Mouse (Mus musculus) spleen, adult 2 months (tissue): ENCODE results near the gene Nkain2. TPM values are rescaled to one million over a fixed set of nuclear protein-coding genes. Genes with fewer than 3 reads are reported as not detected.

Experiments used
- DNase-seq, 2 experiments: peaks; one replicate each; pipeline versions ENCODE4 v3.0.0 to v3.0.0-alpha.2; 2012 to 2021; ENCODE audit warnings: low spot score in 2 of 2, low read depth in 1 of 2
- H3K27ac ChIP-seq: fragments of 200-500 bp; 2 replicates; pipeline ENCODE4 v1.5.1; 2012; ENCODE audit warnings: low read length, inconsistent platforms; ENCODE audit not compliant: insufficient read depth
- H3K27me3 ChIP-seq: fragments of 200-500 bp; 2 replicates; pipeline ENCODE4 v1.6.1; 2012; ENCODE audit warnings: mild to moderate bottlenecking, moderate library complexity, low read length, inconsistent platforms; ENCODE audit not compliant: control insufficient read depth, insufficient read depth
- H3K36me3 ChIP-seq: fragments of 200-500 bp; 2 replicates; pipeline ENCODE4 v1.6.1; 2012; ENCODE audit warnings: mild to moderate bottlenecking, low read length, inconsistent platforms; ENCODE audit not compliant: control insufficient read depth, insufficient read depth
- H3K4me1 ChIP-seq: fragments of 200-500 bp; 2 replicates; pipeline ENCODE4 v1.6.1; 2011; ENCODE audit warnings: inconsistent platforms; ENCODE audit not compliant: control insufficient read depth, insufficient read depth, insufficient read length
- H3K4me3 ChIP-seq: fragments of 200-500 bp; 2 replicates; pipeline ENCODE4 v1.5.1; 2011; ENCODE audit warnings: mild to moderate bottlenecking, inconsistent platforms; ENCODE audit not compliant: insufficient read depth, insufficient read length; ENCODE audit errors: extremely low read depth
- CTCF ChIP-seq: fragments of 200-500 bp; IDR thresholded peaks from 2 replicates; pipeline ENCODE4 v1.5.1; 2011; ENCODE audit warnings: mild to moderate bottlenecking, inconsistent platforms; ENCODE audit not compliant: insufficient read depth, insufficient read length, insufficient replicate concordance; ENCODE audit errors: extremely low read depth
- POLR2A ChIP-seq: fragments of 200-500 bp; IDR thresholded peaks from 2 replicates; pipeline ENCODE4 v1.6.1; 2011; ENCODE audit warnings: low read depth, low read length, inconsistent platforms
- WGBS: fragments of 180-500 bp; shearing (Covaris S2); methylation state at CpG from one replicate; pipeline ENCODE4 v1.1.7; 2018; 5-methylcytosine and 5-hydroxymethylcytosine counted together
- polyA plus RNA-seq: library from polyadenylated mRNA; depleted of rRNA; stranded (reverse); fragments of >200 nt; gene quantifications from 2 replicates; pipeline ENCODE4 v1.2.3, GENCODE M21; 2012

Nkain2 gene
- polyA plus RNA-seq, 1 experiment, result 0.05 TPM

DNA sequence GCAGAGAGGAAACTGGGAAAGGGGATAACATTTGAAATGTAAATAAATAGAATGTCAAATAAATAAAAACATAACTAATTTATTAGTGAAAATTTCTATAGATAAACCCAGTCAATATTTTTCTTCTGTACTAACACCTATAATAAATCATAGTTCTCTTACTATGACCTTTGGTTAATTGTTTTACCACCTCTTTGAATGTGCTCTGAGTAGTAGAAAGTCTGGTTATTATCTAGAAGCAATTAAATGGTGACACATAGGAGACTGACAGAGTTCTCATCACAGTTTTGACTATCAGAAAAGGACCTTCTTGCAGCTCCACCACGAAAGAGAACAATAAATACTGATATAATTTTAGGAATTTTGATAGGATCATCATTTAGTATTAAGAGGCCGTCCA lies 295.3 kb downstream of the Nkain2 start:
- no peak for DNase-seq
- WGBS, result 58% methylated on average over 2 of the region's 2 CpGs
- TF ChIP-seq POLR2A (no peak), CTCF (no peak)
- Histone ChIP-seq H3K27me3 (no peaks in the 10 kb centered on the region), H3K36me3 (no peaks in the 10 kb centered on the region), H3K4me1 (no peaks in the 10 kb centered on the region), H3K4me3 (no peak overlapping the region), H3K27ac (no peak overlapping the region)

GRCm38 (mm10) chr10:32577276-32577580 lies 313.0 kb downstream of the Nkain2 start:
- no peak for TF ChIP-seq CTCF
- no peak for TF ChIP-seq POLR2A
- WGBS, result 77% methylated on average over 3 of the region's 3 CpGs
- Histone ChIP-seq H3K36me3 (no peaks in the 10 kb centered on the region), H3K27ac (no peak overlapping the region), H3K27me3 (no peaks in the 10 kb centered on the region), H3K4me1 (no peaks in the 10 kb centered on the region), H3K4me3 (no peak overlapping the region)
- DNase-seq, result no peak

DNA sequence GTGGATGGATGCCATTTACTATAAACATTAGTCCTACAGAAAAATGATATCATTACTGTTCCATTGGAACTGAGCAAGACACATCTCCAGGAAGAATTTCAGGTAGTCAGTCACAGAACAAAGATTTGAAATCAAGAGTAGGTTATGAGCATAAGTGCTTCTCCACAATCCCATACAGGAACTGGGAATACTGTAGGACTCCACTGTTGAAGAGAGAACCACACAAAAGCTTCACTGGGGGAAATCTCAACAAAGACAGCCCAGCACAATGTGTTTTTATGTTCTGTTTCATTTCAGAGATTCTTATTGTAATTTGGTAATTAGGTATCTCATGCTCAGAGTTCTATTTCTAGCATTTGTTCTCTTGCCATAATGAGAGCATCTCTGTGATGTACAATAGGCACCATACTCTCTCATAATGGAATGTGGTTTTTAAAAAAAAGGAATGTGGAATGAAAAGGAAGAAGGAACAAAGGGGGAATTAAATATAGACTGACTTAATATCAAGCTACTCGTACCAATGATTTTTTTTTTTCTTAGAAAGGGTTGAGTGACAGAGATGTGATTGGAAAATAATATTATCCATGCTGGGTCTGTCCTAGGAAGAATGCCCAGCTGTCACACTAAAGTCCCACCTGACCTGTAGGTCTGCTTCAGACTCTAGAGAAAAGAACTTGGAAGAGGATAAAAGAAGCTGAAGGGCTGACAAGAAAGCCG lies 313.5 kb downstream of the Nkain2 start:
- Histone ChIP-seq H3K27me3 (no peaks in the 10 kb centered on the region), H3K4me3 (no peak overlapping the region), H3K4me1 (no peaks in the 10 kb centered on the region), H3K27ac (no peak overlapping the region), H3K36me3 (no peaks in the 10 kb centered on the region)
- TF ChIP-seq CTCF (no peak), POLR2A (no peak)
- WGBS, result 71% methylated on average over 2 of the region's 2 CpGs
- DNase-seq, result no peak

- Histone ChIP-seq H3K4me1 (no peaks in the 10 kb centered on the region), H3K36me3 (no peaks in the 10 kb centered on the region), H3K27me3 (no peaks in the 10 kb centered on the region), H3K4me3 (no peak overlapping the region), H3K27ac (no peak overlapping the region)
- 62% methylated on average over 3 of the region's 3 CpGs for WGBS
- no peak for DNase-seq
- no peak for TF ChIP-seq CTCF
- no peak for TF ChIP-seq POLR2A
These were observed 332.6 kb downstream of the Nkain2 start for GRCm38 (mm10) chr10:32557673-32558072.

GRCm38 (mm10) chr10:32536057-32536456 lies 354.2 kb downstream of the Nkain2 start:
- no peaks in the 10 kb centered on the region; the same call in 1 of the 2 replicates for H3K27me3 ChIP-seq
- no peak for DNase-seq
- no peaks in the 10 kb centered on the region for H3K4me1 ChIP-seq
- no peaks in the 10 kb centered on the region for H3K36me3 ChIP-seq
- no peak overlapping the region for H3K4me3 ChIP-seq
- TF ChIP-seq POLR2A (no peak), CTCF (no peak)
- no peak overlapping the region for H3K27ac ChIP-seq
- WGBS, result 77% methylated on average over 1 of the region's 1 CpGs

DNA sequence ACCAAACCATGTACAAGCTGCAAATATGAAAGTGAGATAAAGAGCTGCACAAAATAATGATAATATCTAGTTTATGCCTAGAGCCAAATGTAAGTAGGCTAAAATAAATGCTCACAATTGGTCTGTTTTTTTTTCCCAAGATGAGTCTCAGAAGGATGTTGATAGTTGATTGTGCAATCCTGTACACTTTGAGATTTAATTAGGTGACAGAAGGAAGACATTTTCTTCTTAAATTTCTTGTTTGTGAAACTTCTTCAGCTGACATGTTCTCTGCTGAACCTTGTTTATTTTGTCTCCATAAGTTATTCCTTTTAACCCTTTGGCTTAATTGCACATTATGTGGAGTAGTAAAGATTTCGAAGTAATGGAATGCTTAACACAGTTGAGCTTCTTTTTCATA lies 379.4 kb downstream of the Nkain2 start:
- Histone ChIP-seq H3K36me3 (no peaks in the 10 kb centered on the region), H3K4me3 (no peak overlapping the region), H3K27ac (no peak overlapping the region), H3K27me3 (no peaks in the 10 kb centered on the region), H3K4me1 (no peaks in the 10 kb centered on the region)
- WGBS, result 65% methylated on average over 1 of the region's 1 CpGs
- DNase-seq, result no peak
- TF ChIP-seq CTCF (no peak), POLR2A (no peak)

DNA sequence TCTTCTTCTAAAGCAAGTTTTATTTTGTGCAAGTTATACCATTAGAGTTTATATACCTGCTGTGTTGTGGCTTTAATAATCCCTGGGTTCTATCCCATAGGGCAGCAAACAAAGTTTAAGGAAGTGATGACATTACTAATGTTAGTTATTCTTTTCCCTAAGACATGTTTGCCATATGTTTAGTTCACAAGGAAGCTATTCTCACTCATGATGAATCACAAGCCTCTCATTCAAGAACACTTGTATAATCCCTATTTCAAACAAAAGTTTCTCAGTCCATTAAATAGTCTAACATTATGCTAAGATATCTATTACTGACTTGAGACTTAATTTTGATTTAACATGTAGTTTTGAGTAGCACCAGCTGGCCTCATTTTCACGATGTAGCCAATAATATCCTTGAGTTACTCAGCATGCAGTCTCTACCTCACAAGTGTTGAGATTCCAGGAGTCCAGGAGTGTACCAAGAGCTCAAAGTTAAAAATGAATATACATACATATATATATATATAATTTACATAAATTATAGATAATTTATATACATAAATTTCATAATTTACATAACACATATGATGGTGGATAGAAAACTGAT lies 395.6 kb downstream of the Nkain2 start:
- no peak overlapping the region for H3K4me3 ChIP-seq
- whole genome bisulfite sequencing, result 74% methylated on average over 1 of the region's 1 CpGs
- no peaks in the 10 kb centered on the region for H3K4me1 ChIP-seq
- no peaks in the 10 kb centered on the region for H3K27me3 ChIP-seq
- DNase-seq, result no peak
- H3K36me3 ChIP-seq, result no peaks in the 10 kb centered on the region
- no peak overlapping the region for H3K27ac ChIP-seq
- TF ChIP-seq CTCF, result no peak
- TF ChIP-seq POLR2A, result no peak
